Mouse (Mus musculus) 3134 (cell line): ENCODE results near the gene Exoc2.

ENCODE experiments used
- DNase-seq: peaks from one replicate; pipeline ENCODE4 v3.0.0-alpha.2; 2011; ENCODE audit warnings: low spot score; ENCODE audit not compliant: insufficient read length; ENCODE audit errors: extremely low read depth

Exoc2 gene

GRCm38 (mm10) chr13:30833476-30834149 lies 140.3 kb downstream of the Exoc2 start:
- DNase-seq, result no peak

- DNase-seq, result no peak
These were observed 142.5 kb downstream of the Exoc2 start for GRCm38 (mm10) chr13:30831369-30831768.

- DNase-seq, result no peak
These were observed 147.4 kb downstream of the Exoc2 start for GRCm38 (mm10) chr13:30826511-30826910.

- DNase-seq, result no peak
These were observed 149.0 kb downstream of the Exoc2 start for GRCm38 (mm10) chr13:30824903-30825302.

- DNase-seq, result no peak
These were observed 153.3 kb downstream of the Exoc2 start for GRCm38 (mm10) chr13:30820555-30820954.

GRCm38 (mm10) chr13:30819891-30820290 lies 154.0 kb downstream of the Exoc2 start:
- no peak for DNase-seq

- DNase-seq, result no peak
These were observed 156.5 kb downstream of the Exoc2 start for GRCm38 (mm10) chr13:30817436-30817835.

- no peak for DNase-seq
These were observed 159.6 kb downstream of the Exoc2 start for GRCm38 (mm10) chr13:30814256-30814655.

- no peak for DNase-seq
These were observed 160.4 kb downstream of the Exoc2 start for GRCm38 (mm10) chr13:30813464-30813863.

- no peak for DNase-seq
These were observed 164.7 kb downstream of the Exoc2 start for GRCm38 (mm10) chr13:30809240-30809639.

- no peak for DNase-seq
These were observed 171.4 kb downstream of the Exoc2 start for GRCm38 (mm10) chr13:30802336-30802955.

- DNase-seq, result no peak
These were observed 172.0 kb downstream of the Exoc2 start for GRCm38 (mm10) chr13:30801886-30802285.

- DNase-seq, result no peak
These were observed 177.9 kb downstream of the Exoc2 start for GRCm38 (mm10) chr13:30795960-30796359.

GRCm38 (mm10) chr13:30793616-30794015 lies 180.3 kb downstream of the Exoc2 start:
- DNase-seq, result no peak

- no peak for DNase-seq
These were observed 180.7 kb downstream of the Exoc2 start for GRCm38 (mm10) chr13:30793196-30793595.

- DNase-seq, result no peak
These were observed 181.2 kb downstream of the Exoc2 start for GRCm38 (mm10) chr13:30792741-30793140.

- peak; percentile 13 for DNase-seq
These were observed 181.6 kb downstream of the Exoc2 start for GRCm38 (mm10) chr13:30792308-30792707.

- DNase-seq, result no peak
These were observed 183.9 kb downstream of the Exoc2 start for GRCm38 (mm10) chr13:30790016-30790415.

- DNase-seq, result no peak
These were observed 185.5 kb downstream of the Exoc2 start for GRCm38 (mm10) chr13:30788421-30788820.

GRCm38 (mm10) chr13:30787960-30788359 lies 185.9 kb downstream of the Exoc2 start:
- DNase-seq, result no peak

- DNase-seq, result no peak
These were observed 186.3 kb downstream of the Exoc2 start for GRCm38 (mm10) chr13:30787556-30787955.

- no peak for DNase-seq
These were observed 186.9 kb downstream of the Exoc2 start for GRCm38 (mm10) chr13:30787036-30787320.
